Mouse (Mus musculus): ENCODE results near the gene B3gat1. TPM values are rescaled to one million over a fixed set of nuclear protein-coding genes. Genes with fewer than 3 reads are reported as not detected.

Gene B3gat1
- polyA plus RNA-seq, 1 experiment: not detected

- TF ChIP-seq POLR2AphosphoS2 (IDR thresholded peaks at IDR 0.05; ENCODE audit: insufficient read length, low read depth) (no peak), TCF3 (IDR thresholded peaks at IDR 0.05; ENCODE audit: insufficient read length, low read depth) (no peak)
- Histone ChIP-seq H3ac (ENCODE audit: control insufficient read depth, insufficient read length) (no peak overlapping the region), H3K79me2 (ENCODE audit: control insufficient read depth, insufficient read depth) (no peaks in the 10 kb centered on the region), H3K27me3 (ENCODE audit: control insufficient read depth, insufficient read depth, insufficient read length) (no peaks in the 10 kb centered on the region), H3K4me2 (ENCODE audit: low read depth) (no peak overlapping the region), H3K36me3 (ENCODE audit: control insufficient read depth, insufficient read depth) (no peaks in the 10 kb centered on the region), H3K4me3 (no peak overlapping the region)
Measured at GRCm38 (mm10) chr9:26721771-26722170, 11.8 kb upstream of the B3gat1 start.

- H3K27me3 ChIP-seq (ENCODE audit: control insufficient read depth, insufficient read depth, insufficient read length): no peaks in the 10 kb centered on the region
- TF ChIP-seq SRF (IDR thresholded peaks at IDR 0.05; ENCODE audit: control insufficient read depth, insufficient read length, low read depth): no peak
- no peak overlapping the region for H3K4me3 ChIP-seq
- H3K36me3 ChIP-seq (ENCODE audit: control insufficient read depth, insufficient read depth): no peaks in the 10 kb centered on the region
- no peaks in the 10 kb centered on the region for H3K79me2 ChIP-seq (ENCODE audit: control insufficient read depth, insufficient read depth)
- no peak overlapping the region for H3ac ChIP-seq (ENCODE audit: control insufficient read depth, insufficient read length)
- no peak overlapping the region for H3K4me2 ChIP-seq (ENCODE audit: low read depth)
Measured at GRCm38 (mm10) chr9:26725709-26726108, 7.8 kb upstream of the B3gat1 start.

GRCm38 (mm10) chr9:26727445-26727844 is 6.1 kb upstream of the B3gat1 start:
- H3ac ChIP-seq (ENCODE audit: control insufficient read depth, insufficient read length): no peak overlapping the region
- no peak overlapping the region for H3K4me2 ChIP-seq (ENCODE audit: low read depth)
- H3K4me3 ChIP-seq: no peak overlapping the region
- H3K36me3 ChIP-seq (ENCODE audit: control insufficient read depth, insufficient read depth): no peaks in the 10 kb centered on the region
- H3K79me2 ChIP-seq (ENCODE audit: control insufficient read depth, insufficient read depth): no peaks in the 10 kb centered on the region
- H3K27me3 ChIP-seq (ENCODE audit: control insufficient read depth, insufficient read depth, insufficient read length): no peaks in the 10 kb centered on the region
- TF ChIP-seq USF1 (IDR thresholded peaks at IDR 0.05; ENCODE audit: low read depth) (no peak), MAX (IDR thresholded peaks at IDR 0.05; ENCODE audit: low read depth) (no peak), TCF12 (IDR thresholded peaks at IDR 0.05; ENCODE audit: insufficient read depth, poor library complexity, severe bottlenecking) (no peak), REST (IDR thresholded peaks at IDR 0.05; ENCODE audit: insufficient read depth, insufficient read length) (peak; percentile 49), E2F4 (IDR thresholded peaks at IDR 0.05; ENCODE audit: insufficient read depth) (no peak), CEBPB (IDR thresholded peaks at IDR 0.05; ENCODE audit: insufficient read depth, poor library complexity, severe bottlenecking) (no peak), POLR2AphosphoS2 (IDR thresholded peaks at IDR 0.05; ENCODE audit: insufficient read length, low read depth) (no peak)

- H3K36me3 ChIP-seq (ENCODE audit: control insufficient read depth, insufficient read depth): no peaks in the 10 kb centered on the region
- no peak overlapping the region for H3K4me3 ChIP-seq
- TF ChIP-seq REST (IDR thresholded peaks at IDR 0.05; ENCODE audit: insufficient read depth, insufficient read length) (no peak), TCF12 (IDR thresholded peaks at IDR 0.05; ENCODE audit: insufficient read depth, poor library complexity, severe bottlenecking) (no peak), MYOD1 (IDR thresholded peaks at IDR 0.05; ENCODE audit: control insufficient read depth in 1 of 3, insufficient read length in 2 of 3, low read depth in 2 of 3) (no peak), TCF3 (IDR thresholded peaks at IDR 0.05; ENCODE audit: insufficient read length, low read depth) (no peak), E2F4 (IDR thresholded peaks at IDR 0.05; ENCODE audit: insufficient read depth) (no peak), POLR2A (IDR thresholded peaks at IDR 0.05; ENCODE audit: insufficient read length, low read depth) (no peak), SRF (IDR thresholded peaks at IDR 0.05; ENCODE audit: control insufficient read depth, insufficient read length, low read depth) (no peak), USF1 (IDR thresholded peaks at IDR 0.05; ENCODE audit: low read depth) (no peak), MYOG (IDR thresholded peaks at IDR 0.05; ENCODE audit: control insufficient read depth in 1 of 3, insufficient read depth in 1 of 3, insufficient read length in 2 of 3, low read depth in 2 of 3) (no peak), CEBPB (IDR thresholded peaks at IDR 0.05; ENCODE audit: insufficient read depth, poor library complexity, severe bottlenecking) (no peak), POLR2AphosphoS2 (IDR thresholded peaks at IDR 0.05; ENCODE audit: insufficient read length, low read depth) (no peak), MAX (IDR thresholded peaks at IDR 0.05; ENCODE audit: low read depth) (no peak)
Measured at GRCm38 (mm10) chr9:26728556-26728955, 5.0 kb upstream of the B3gat1 start.

GRCm38 (mm10) chr9:26733986-26734385 is 458 bp downstream of the B3gat1 start:
- no peak overlapping the region for H3K4me3 ChIP-seq
- no peak overlapping the region for H3K4me2 ChIP-seq (ENCODE audit: low read depth)
- H3K36me3 ChIP-seq (ENCODE audit: control insufficient read depth, insufficient read depth): no peaks in the 10 kb centered on the region
- TF ChIP-seq TCF3 (IDR thresholded peaks at IDR 0.05; ENCODE audit: insufficient read length, low read depth) (no peak), USF1 (IDR thresholded peaks at IDR 0.05; ENCODE audit: low read depth) (no peak), TCF12 (IDR thresholded peaks at IDR 0.05; ENCODE audit: insufficient read depth, poor library complexity, severe bottlenecking) (no peak), CEBPB (IDR thresholded peaks at IDR 0.05; ENCODE audit: insufficient read depth, poor library complexity, severe bottlenecking) (no peak)
- H3K27me3 ChIP-seq (ENCODE audit: control insufficient read depth, insufficient read depth, insufficient read length): no peaks in the 10 kb centered on the region
- H3ac ChIP-seq (ENCODE audit: control insufficient read depth, insufficient read length): no peak overlapping the region
- H3K79me2 ChIP-seq (ENCODE audit: control insufficient read depth, insufficient read depth): no peaks in the 10 kb centered on the region

More at GRCm38 (mm10) chr9:26728556-26728955, 5.0 kb upstream of the B3gat1 start:
- no peak overlapping the region for H3K4me2 ChIP-seq (ENCODE audit: low read depth)
- H3K79me2 ChIP-seq (ENCODE audit: control insufficient read depth, insufficient read depth): no peaks in the 10 kb centered on the region
- H3K27me3 ChIP-seq (ENCODE audit: control insufficient read depth, insufficient read depth, insufficient read length): no peaks in the 10 kb centered on the region
- no peak overlapping the region for H3ac ChIP-seq (ENCODE audit: control insufficient read depth, insufficient read length)

GRCm38 (mm10) chr9:26737116-26737515 is 3.6 kb downstream of the B3gat1 start:
- no peaks in the 10 kb centered on the region for H3K79me2 ChIP-seq (ENCODE audit: control insufficient read depth, insufficient read depth)
- no peak overlapping the region for H3K4me3 ChIP-seq
- TF ChIP-seq E2F4 (IDR thresholded peaks at IDR 0.05; ENCODE audit: insufficient read depth): no peak
- no peak for TF ChIP-seq REST (IDR thresholded peaks at IDR 0.05; ENCODE audit: insufficient read depth, insufficient read length)
- no peak for TF ChIP-seq TCF12 (IDR thresholded peaks at IDR 0.05; ENCODE audit: insufficient read depth, poor library complexity, severe bottlenecking)
- TF ChIP-seq SRF (IDR thresholded peaks at IDR 0.05; ENCODE audit: control insufficient read depth, insufficient read length, low read depth): no peak
- TF ChIP-seq MAX (IDR thresholded peaks at IDR 0.05; ENCODE audit: low read depth): no peak
- TF ChIP-seq POLR2A (IDR thresholded peaks at IDR 0.05; ENCODE audit: insufficient read length, low read depth): no peak
- TF ChIP-seq POLR2AphosphoS2 (IDR thresholded peaks at IDR 0.05; ENCODE audit: insufficient read length, low read depth): no peak
- no peak for TF ChIP-seq CEBPB (IDR thresholded peaks at IDR 0.05; ENCODE audit: insufficient read depth, poor library complexity, severe bottlenecking)
- TF ChIP-seq MYOG (IDR thresholded peaks at IDR 0.05; ENCODE audit: control insufficient read depth in 1 of 3, insufficient read depth in 1 of 3, insufficient read length in 2 of 3, low read depth in 2 of 3): no peak
- no peak for TF ChIP-seq MYOD1 (IDR thresholded peaks at IDR 0.05; ENCODE audit: control insufficient read depth in 1 of 3, insufficient read length in 2 of 3, low read depth in 2 of 3)
- TF ChIP-seq TCF3 (IDR thresholded peaks at IDR 0.05; ENCODE audit: insufficient read length, low read depth): no peak
- no peak for TF ChIP-seq USF1 (IDR thresholded peaks at IDR 0.05; ENCODE audit: low read depth)
- H3ac ChIP-seq (ENCODE audit: control insufficient read depth, insufficient read length): no peak overlapping the region
- H3K4me2 ChIP-seq (ENCODE audit: low read depth): no peak overlapping the region
- no peaks in the 10 kb centered on the region for H3K27me3 ChIP-seq (ENCODE audit: control insufficient read depth, insufficient read depth, insufficient read length)
- H3K36me3 ChIP-seq (ENCODE audit: control insufficient read depth, insufficient read depth): no peaks in the 10 kb centered on the region

Data from myocyte (in vitro differentiated cells).